Mouse (Mus musculus): ENCODE measurements around the gene Vsig1. TPM values are rescaled to one million over a fixed set of nuclear protein-coding genes. Genes with fewer than 3 reads are reported as not detected.

The Vsig1 gene
- not detected for total RNA-seq (2023)

GRCm38 (mm10) chrX:140907360-140907759 is at the start of gene Vsig1:
Vsig1 (plus strand) TSS chrX:140907608.

GRCm38 (mm10) chrX:140956272-140956940 is 49.0 kb downstream of the Vsig1 start, which contains the start of the genes Psmd10 and Atg4a:
Psmd10 (minus strand) TSS chrX:140956728.
Atg4a (plus strand) TSS chrX:140956907.

Other genes with a start within 250 kb of the Vsig1 start
- not detected for gene Mid2, start 243.0 kb upstream of the Vsig1 start, total RNA-seq (2023)
- gene Tex13b, start 94.2 kb upstream of the Vsig1 start, total RNA-seq (2023) = not detected
- gene Psmd10, start 49.1 kb downstream of the Vsig1 start, total RNA-seq (2023) = 10 to 100 TPM; 15.5 to 18.6 TPM
- gene Atg4a, start 49.3 kb downstream of the Vsig1 start, total RNA-seq (2023) = 10 to 100 TPM; 11.2 to 14.9 TPM

Measured in monocyte, adult 59 days (primary cell).